Mouse (Mus musculus) cortical plate, adult 2 months (tissue): ENCODE data around the gene Meis2.

Experiments used
- CTCF ChIP-seq: fragments of 200-500 bp; IDR thresholded peaks from 2 replicates; pipeline ENCODE4 v1.5.1; 2011; ENCODE audit warnings: mild to moderate bottlenecking, control low read depth, low read length; ENCODE audit not compliant: insufficient read depth; ENCODE audit errors: extremely low read depth
- POLR2A ChIP-seq: fragments of 200-500 bp; IDR thresholded peaks from 2 replicates; pipeline ENCODE4 v1.6.1; 2011; ENCODE audit warnings: mild to moderate bottlenecking, low read length, control low read depth; ENCODE audit not compliant: insufficient read depth; ENCODE audit errors: extremely low read depth

DNA sequence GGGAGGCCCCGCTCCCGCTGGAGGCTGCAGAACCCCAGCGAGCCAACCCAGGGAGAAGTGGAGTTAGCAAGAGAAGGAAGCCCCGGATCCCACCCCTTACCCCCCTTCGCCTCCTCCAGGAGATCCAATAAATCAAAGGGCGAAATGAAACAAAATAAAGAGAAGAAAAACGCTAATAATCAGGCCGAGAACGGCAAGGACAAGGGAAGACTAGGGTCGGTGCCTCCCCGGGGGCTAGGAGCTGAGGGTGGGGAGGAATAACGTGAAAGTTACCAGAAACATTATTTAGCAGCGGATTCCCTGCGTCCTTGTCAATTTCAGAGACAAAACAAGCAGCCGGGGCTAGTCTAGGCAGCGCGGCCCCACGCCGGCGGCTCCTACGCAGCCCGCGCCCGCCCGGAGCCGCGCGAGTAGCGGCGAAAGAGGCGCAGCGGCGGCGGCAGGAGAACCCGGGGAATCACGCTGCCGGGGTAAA is 1.8 kb downstream of the Meis2 start:
- no peak for TF ChIP-seq CTCF
- no peak for TF ChIP-seq POLR2A
